Mouse (Mus musculus): ENCODE measurements around the gene Bcat2. TPM values are rescaled to one million over a fixed set of nuclear protein-coding genes. Genes with fewer than 3 reads are reported as not detected.
A peak's percentile ranks its signal among the peaks of the same experiment; 100 is the strongest.

Bcat2 gene
- polyA plus RNA-seq, 1 experiment from 2014 or later = 45.4 TPM

DNA sequence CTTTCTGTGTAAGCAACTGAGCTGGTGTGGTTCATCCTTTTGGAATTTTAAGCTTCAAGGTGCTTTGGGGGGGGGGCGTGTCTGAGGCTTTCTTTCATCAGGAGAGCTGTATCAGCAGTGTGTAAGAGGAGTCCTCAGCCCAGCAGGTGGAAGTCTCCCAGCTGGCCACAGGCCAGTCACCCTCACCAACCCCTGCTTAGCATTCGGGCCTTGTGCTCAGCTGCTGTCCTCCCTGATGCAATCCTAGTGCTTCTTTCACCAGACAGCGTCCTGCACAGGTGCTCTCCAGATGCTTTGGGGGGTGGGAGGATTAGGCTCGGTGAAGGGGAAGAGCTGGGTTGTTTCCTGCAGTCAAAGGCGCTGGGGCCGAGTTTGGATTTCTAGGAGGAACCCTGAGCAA is 46.3 kb downstream of the Bcat2 start:
- peaks cover 51% of the 10 kb centered on the region for H3K27me3 ChIP-seq
- WGBS (ENCODE audit: insufficient replicate concordance) = 30% methylated on average over 6 of the region's 6 CpGs

DNA sequence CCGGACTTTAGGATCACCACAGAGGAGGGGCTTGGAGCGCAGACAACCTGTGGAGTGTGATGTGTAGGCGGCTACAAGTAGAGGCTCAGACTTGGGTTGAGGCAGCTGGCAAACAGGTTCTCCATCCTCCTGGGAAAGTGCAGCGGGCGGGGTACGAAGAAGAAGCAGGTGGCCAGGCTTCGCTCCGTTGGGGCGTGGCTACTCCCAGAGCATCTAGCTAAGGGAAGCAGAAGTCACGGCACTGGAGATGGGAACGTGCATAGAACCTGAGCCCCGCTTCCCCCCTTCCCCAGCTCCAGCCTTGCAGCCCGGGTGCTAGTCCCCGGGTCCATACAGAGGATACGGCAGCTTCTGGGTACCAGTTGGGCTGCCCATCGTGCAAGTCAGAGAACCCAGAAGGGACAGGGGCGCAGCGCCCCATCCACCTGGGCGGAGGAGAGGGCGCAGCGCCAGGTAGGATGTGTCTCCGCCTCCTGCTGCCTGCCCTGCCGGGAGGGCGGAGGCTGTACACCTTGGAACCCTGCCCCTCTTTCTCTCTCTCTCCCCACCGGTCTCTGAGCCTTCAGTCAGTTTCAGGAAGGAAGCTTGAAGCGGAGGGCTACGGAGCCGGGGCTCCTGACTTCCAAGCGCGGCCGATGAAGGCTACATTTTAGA is 47.2 kb downstream of the Bcat2 start, which contains the start of gene Fut1:
Gene Fut1, plus strand, starts transcription at position 248 of the 654 bp plus-strand sequence.
- Histone ChIP-seq H3K4me1 (replicated peaks) (0 out of 2 replicates have a peak, but pooled peaks cover 5% of the 10 kb centered on the region), H3K9ac (no peak within 1 kb of the TSS), H3K36me3 (no peaks in the 10 kb centered on the region), H3K27me3 (peaks cover 51% of the 10 kb centered on the region), H3K4me2 (no peak within 1 kb of the TSS), H3K4me3 (replicated peaks) (no peak within 1 kb of the TSS), H3K27ac (no peak within 1 kb of the TSS), H3K9me3 (replicated peaks) (no peaks in the 10 kb centered on the region)
- WGBS (ENCODE audit: insufficient replicate concordance) = 12% methylated on average over 31 of the region's 31 CpGs
- no peak for DNase-seq
- ATAC-seq (ENCODE audit: low read depth) = no peak

More for the DNA sequence above, 46.3 kb downstream of the Bcat2 start:
- Histone ChIP-seq H3K4me3 (replicated peaks) (no peak overlapping the region), H3K27ac (no peak overlapping the region), H3K4me2 (no peak overlapping the region), H3K9ac (no peak overlapping the region), H3K36me3 (no peaks in the 10 kb centered on the region), H3K9me3 (replicated peaks) (no peaks in the 10 kb centered on the region), H3K4me1 (replicated peaks) (no peaks in the 10 kb centered on the region)
- ATAC-seq (ENCODE audit: low read depth) (no peak), DNase-seq (no peak)

DNA sequence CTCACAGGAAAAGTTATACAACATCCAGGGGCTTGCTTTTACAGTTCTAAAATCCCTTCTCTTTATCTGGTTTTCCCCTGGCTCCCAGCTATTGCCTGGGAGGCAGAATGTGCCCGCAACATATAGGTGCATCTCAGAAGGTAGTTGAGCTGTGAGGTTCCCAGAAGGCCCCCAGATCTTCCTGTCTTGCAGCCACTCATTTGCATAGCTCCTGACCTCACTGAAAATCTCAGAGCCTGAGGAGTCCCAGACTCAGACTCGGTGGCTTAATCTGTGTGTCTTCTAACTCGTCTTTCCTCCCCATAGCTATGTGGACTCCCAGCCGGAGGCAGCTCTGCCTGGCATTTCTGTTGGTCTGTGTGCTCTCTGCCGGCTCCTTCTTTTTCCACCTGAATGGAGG is 48.4 kb downstream of the Bcat2 start:
- no peak for ATAC-seq (ENCODE audit: low read depth)
- H3K4me3 ChIP-seq (replicated peaks) = no peak overlapping the region

DNA sequence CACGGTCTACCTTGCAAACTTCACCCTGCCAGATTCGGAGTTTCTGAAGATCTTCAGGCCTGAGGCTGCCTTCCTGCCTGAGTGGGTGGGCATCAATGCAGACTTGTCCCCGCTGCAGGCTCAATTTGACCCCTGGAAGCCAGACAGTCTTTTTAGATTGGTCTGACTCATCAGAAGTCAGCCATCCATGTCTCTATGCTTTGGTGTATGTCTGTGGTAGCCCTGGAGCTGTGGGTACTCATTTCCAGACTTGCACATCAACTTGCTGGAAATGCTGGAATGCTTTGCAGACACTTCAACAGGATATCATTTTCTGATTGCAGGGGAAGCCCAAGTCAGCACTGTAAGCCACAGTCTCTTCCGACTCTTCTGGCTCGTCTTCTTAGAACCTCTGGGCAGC is 49.6 kb downstream of the Bcat2 start:
- H3K27ac ChIP-seq = no peak overlapping the region
- WGBS (ENCODE audit: insufficient replicate concordance) = 66% methylated on average over 5 of the region's 5 CpGs
- H3K9ac ChIP-seq = no peak overlapping the region
- H3K36me3 ChIP-seq = no peaks in the 10 kb centered on the region
- H3K4me3 ChIP-seq (replicated peaks) = no peak overlapping the region
- H3K4me2 ChIP-seq = no peak overlapping the region
- DNase-seq (no peak), ATAC-seq (ENCODE audit: low read depth) (no peak)
- peaks cover 51% of the 10 kb centered on the region for H3K27me3 ChIP-seq
- H3K9me3 ChIP-seq (replicated peaks) = no peaks in the 10 kb centered on the region
- H3K4me1 ChIP-seq (replicated peaks) = 0 out of 2 replicates have a peak, but pooled peaks cover 5% of the 10 kb centered on the region

More for the DNA sequence above, 48.4 kb downstream of the Bcat2 start:
- Histone ChIP-seq H3K9ac (no peak overlapping the region), H3K27me3 (peaks cover 51% of the 10 kb centered on the region), H3K36me3 (no peaks in the 10 kb centered on the region), H3K4me2 (no peak overlapping the region), H3K27ac (no peak overlapping the region), H3K4me1 (replicated peaks) (0 out of 2 replicates have a peak, but pooled peaks cover 5% of the 10 kb centered on the region), H3K9me3 (replicated peaks) (no peaks in the 10 kb centered on the region)
- 60% methylated on average over 5 of the region's 5 CpGs for WGBS (ENCODE audit: insufficient replicate concordance)
- DNase-seq = no peak

DNA sequence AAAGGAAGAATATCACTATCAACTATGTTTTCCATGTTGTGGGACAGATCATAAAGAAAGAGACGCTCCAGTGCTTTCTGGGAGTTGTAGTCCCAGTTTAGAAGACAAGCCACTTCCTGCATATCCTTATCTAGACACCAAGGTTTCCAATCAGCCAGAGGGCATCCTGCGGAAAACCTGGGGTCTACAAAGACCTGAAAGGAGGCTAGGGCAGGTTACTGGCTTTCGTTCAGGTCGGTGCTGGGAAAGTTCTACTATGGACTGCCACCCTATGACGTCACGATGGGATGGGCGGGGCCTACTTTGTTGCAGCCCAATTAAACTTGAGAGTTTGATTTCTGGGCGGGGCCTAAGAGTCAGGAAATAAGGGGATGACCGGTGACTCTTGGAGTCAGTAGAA is 51.5 kb downstream of the Bcat2 start, which contains the start of gene Izumo1:
Gene Izumo1, plus strand, starts transcription at position 369 of the 400 bp plus-strand sequence.
- Histone ChIP-seq H3K9ac (no peak within 1 kb of the TSS), H3K4me3 (replicated peaks) (0 out of 2 replicates have a peak within 1 kb of the TSS, but pooled peaks have one; percentile 13), H3K36me3 (no peaks in the 10 kb centered on the region), H3K27me3 (peaks cover 50% of the 10 kb centered on the region), H3K4me1 (replicated peaks) (0 out of 2 replicates have a peak, but pooled peaks cover 5% of the 10 kb centered on the region), H3K9me3 (replicated peaks) (no peaks in the 10 kb centered on the region), H3K27ac (no peak within 1 kb of the TSS), H3K4me2 (peak within 1 kb of the TSS; percentile 34; the same call in 1 of the 2 replicates)
- ATAC-seq (ENCODE audit: low read depth) = no peak
- peak; percentile 29 for DNase-seq
- 17% methylated on average over 9 of the region's 9 CpGs for WGBS (ENCODE audit: insufficient replicate concordance)

DNA sequence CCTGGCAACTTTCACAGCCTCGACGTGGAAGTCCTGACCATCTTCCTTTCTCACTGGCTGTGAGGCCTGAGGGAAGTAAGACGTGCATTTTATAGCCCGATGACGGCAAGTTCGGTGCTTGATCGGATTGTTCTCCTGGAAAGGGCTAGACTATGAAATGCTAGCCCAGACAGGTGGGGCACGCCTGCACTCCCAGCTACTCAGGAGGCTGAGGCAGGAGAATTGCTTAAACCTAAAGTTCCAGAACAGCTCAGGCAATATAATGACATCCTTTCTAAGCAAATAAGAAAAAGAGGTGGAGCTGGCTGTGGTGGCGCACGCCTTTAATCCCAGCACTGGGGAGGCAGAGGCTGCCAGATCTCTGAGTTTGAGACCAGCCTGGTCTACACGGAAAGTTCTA is 53.6 kb downstream of the Bcat2 start:
- no peaks in the 10 kb centered on the region for H3K36me3 ChIP-seq
- H3K9me3 ChIP-seq (replicated peaks) = no peaks in the 10 kb centered on the region
- H3K9ac ChIP-seq = no peak overlapping the region
- no peak overlapping the region for H3K4me2 ChIP-seq
- 74% methylated on average over 11 of the region's 11 CpGs for WGBS (ENCODE audit: insufficient replicate concordance)
- H3K27me3 ChIP-seq = peaks cover 51% of the 10 kb centered on the region
- peaks cover 10% of the 10 kb centered on the region for H3K4me1 ChIP-seq (replicated peaks)
- H3K27ac ChIP-seq = no peak overlapping the region
- H3K4me3 ChIP-seq (replicated peaks) = no peak overlapping the region
- ATAC-seq (ENCODE audit: low read depth) (no peak), DNase-seq (no peak)

DNA sequence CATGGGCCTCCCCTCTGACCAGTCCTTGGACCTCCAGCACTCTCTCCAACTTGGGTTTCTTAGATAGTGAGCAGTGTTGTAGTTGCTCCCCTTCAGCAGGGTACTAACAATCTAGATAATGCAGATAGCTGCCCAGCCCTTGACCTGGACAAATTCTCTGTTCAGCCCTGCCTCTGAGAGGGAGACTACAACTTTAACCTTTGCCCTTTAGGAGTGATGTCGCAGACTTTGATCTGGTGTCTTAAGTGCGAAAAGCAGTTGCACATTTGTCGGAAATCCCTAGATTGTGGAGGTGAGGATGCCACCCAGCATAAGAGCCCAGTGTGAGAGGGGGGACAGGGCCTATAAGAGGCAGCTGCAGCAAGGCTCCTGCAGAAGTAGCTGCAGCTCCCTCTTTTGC is 54.8 kb downstream of the Bcat2 start:
- Histone ChIP-seq H3K9me3 (replicated peaks) (no peaks in the 10 kb centered on the region), H3K4me3 (replicated peaks) (no peak overlapping the region), H3K27me3 (peaks cover 50% of the 10 kb centered on the region), H3K27ac (no peak overlapping the region), H3K4me1 (replicated peaks) (peaks cover 13% of the 10 kb centered on the region), H3K36me3 (no peaks in the 10 kb centered on the region), H3K4me2 (no peak overlapping the region), H3K9ac (no peak overlapping the region)
- WGBS (ENCODE audit: insufficient replicate concordance) = 75% methylated on average over 3 of the region's 3 CpGs
- no peak for ATAC-seq (ENCODE audit: low read depth)
- no peak for DNase-seq

DNA sequence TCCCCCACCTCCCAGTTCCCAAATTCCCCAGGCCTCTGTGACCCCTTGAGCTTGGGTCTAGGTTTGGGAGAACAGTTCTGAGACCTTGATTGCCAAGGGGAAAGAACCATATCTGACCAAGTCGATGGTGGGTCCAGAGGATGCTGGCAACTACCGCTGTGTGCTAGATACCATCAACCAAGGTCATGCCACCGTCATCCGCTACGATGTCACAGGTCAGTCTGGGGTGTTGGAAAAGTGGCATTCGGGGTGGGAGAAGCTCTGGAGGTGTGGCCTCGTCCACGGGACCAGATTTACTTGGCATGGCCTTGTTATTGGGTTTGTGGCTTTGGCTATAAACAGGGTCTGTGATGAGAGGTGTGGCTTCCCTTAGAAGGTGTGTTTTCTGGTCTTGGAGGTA is 55.5 kb downstream of the Bcat2 start:
- no peak overlapping the region for H3K27ac ChIP-seq
- ATAC-seq (ENCODE audit: low read depth) (no peak), DNase-seq (no peak)
- peaks cover 13% of the 10 kb centered on the region for H3K4me1 ChIP-seq (replicated peaks)
- no peaks in the 10 kb centered on the region for H3K9me3 ChIP-seq (replicated peaks)
- no peaks in the 10 kb centered on the region for H3K36me3 ChIP-seq
- H3K9ac ChIP-seq = no peak overlapping the region
- H3K4me3 ChIP-seq (replicated peaks) = no peak overlapping the region
- no peak overlapping the region for H3K4me2 ChIP-seq
- peaks cover 53% of the 10 kb centered on the region for H3K27me3 ChIP-seq
- WGBS (ENCODE audit: insufficient replicate concordance) = 68% methylated on average over 8 of the region's 8 CpGs

DNA sequence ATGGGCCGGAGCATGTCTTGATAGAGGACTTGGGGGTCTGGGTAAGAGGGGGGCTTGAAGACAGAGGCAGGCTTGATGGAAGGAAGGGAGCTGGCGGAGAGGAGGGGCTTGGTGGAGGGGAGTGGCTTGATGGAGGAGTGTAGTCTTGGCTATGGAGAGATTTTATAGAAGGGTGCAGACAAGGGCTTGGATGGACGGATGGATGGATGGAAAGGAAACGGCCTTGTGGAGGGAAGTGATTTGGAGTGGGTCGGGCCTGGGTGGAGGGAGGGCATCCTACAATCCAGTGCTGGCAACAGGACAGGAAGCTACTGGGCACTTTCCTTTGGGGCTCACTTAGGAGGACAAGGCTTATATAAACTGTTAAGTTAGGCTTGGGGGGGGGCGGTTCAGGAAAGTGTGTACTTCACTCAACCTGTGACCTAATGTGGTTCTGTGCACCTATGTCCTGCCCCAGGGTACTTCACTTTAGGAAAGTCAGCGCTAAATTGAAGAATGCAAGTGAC is 56.7 kb downstream of the Bcat2 start:
- Histone ChIP-seq H3K36me3 (no peaks in the 10 kb centered on the region), H3K27me3 (peaks cover 60% of the 10 kb centered on the region), H3K9ac (no peak overlapping the region), H3K4me2 (no peak overlapping the region), H3K9me3 (replicated peaks) (no peaks in the 10 kb centered on the region), H3K27ac (no peak overlapping the region), H3K4me3 (replicated peaks) (no peak overlapping the region), H3K4me1 (replicated peaks) (peaks cover 9% of the 10 kb centered on the region)
- 53% methylated on average over 7 of the region's 7 CpGs for WGBS (ENCODE audit: insufficient replicate concordance)
- ATAC-seq (ENCODE audit: low read depth) (no peak), DNase-seq (no peak)

DNA sequence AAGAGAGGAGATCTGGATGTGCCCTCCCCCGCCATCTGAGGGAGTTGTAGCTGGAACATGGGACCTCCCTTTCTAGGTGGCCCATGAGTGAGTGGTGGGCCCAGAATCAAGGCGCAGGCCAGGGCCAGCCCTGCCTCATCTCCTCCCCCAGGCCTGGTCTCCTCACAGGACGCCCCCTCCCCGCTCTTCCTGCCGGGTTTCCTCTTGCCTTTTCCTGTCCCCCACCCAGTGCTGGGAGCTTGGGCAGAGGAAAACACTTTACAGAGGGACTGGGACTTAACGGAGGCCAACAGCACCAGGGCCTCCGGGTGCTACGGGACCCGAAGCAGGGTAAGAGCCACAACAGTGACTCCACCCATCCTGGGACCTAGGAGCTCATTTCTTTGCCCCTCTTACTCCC is 57.3 kb downstream of the Bcat2 start, which contains the start of gene Rasip1:
Gene Rasip1, plus strand, starts transcription at position 228 of the 400 bp plus-strand sequence.
- ATAC-seq (ENCODE audit: low read depth) = 0 out of 2 replicates have a peak, but pooled peaks have one; percentile 17
- no peak for DNase-seq
- 0 out of 2 replicates have a peak within 1 kb of the TSS, but pooled peaks have one; percentile 43 for H3K27ac ChIP-seq

DNA sequence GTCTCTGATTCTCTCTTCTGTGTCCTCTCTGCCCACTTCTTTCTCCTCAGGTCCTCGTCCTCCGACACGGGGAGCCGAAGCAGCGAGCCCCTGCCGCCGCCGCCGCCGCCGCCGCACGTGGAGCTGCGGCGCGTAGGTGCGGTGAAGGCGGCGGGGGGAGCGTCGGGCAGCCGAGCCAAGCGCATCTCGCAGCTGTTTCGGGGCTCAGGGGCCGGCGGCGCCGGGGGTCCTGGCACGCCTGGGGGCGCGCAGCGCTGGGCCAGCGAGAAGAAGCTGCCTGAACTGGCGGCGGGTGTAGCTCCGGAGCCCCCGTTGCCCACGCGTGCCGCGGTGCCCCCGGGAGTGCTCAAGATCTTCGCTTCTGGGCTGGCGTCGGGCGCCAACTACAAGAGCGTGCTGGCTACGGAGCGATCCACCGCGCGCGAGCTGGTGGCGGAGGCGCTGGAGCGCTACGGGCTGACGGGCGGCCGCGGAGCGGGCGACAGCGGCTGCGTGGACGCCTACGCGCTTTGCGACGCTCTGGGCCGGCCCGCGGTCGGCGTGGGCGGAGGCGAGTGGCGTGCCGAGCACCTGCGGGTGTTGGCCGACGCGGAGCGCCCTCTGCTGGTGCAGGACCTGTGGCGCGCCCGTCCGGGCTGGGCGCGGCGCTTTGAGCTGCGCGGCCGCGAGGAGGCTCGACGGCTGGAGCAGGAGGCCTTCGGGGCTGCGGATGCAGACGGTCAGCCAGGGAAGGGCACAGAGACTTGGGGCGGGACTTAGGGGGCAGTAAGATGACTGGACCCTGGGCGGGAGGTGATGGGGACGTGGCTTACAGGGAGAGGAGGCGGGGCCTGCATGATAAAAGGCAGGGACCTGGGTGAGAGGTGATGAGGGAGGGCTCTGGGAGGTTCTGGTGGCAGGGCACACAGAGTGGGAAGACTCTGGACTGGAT is 58.7 kb downstream of the Bcat2 start:
- peak; percentile 73 for ATAC-seq (ENCODE audit: low read depth)
- Histone ChIP-seq H3K36me3 (no peaks in the 10 kb centered on the region), H3K27ac (no peak overlapping the region), H3K4me2 (peak overlapping the region; percentile 77), H3K9ac (peak overlapping the region; percentile 67), H3K4me1 (replicated peaks) (peaks cover 11% of the 10 kb centered on the region), H3K9me3 (replicated peaks) (no peaks in the 10 kb centered on the region), H3K4me3 (replicated peaks) (peak overlapping the region; percentile 55), H3K27me3 (peaks cover 66% of the 10 kb centered on the region)
- peak; percentile 63 for DNase-seq
- 1% methylated on average over 94 of the region's 105 CpGs for WGBS (ENCODE audit: insufficient replicate concordance)

More for the DNA sequence above, 57.3 kb downstream of the Bcat2 start, which contains the start of gene Rasip1:
- peak within 1 kb of the TSS; percentile 55 for H3K4me3 ChIP-seq (replicated peaks)
- no peaks in the 10 kb centered on the region for H3K9me3 ChIP-seq (replicated peaks)
- H3K27me3 ChIP-seq = peaks cover 64% of the 10 kb centered on the region
- 27% methylated on average over 9 of the region's 9 CpGs for WGBS (ENCODE audit: insufficient replicate concordance)
- H3K36me3 ChIP-seq = no peaks in the 10 kb centered on the region
- peak within 1 kb of the TSS; percentile 77 for H3K4me2 ChIP-seq
- peaks cover 9% of the 10 kb centered on the region for H3K4me1 ChIP-seq (replicated peaks)
- H3K9ac ChIP-seq = peak within 1 kb of the TSS; percentile 67

Data from liver, embryonic 13.5 days (tissue).